ENCODE assay signal across 9 mouse cellular contexts in the genomic region with DNA sequence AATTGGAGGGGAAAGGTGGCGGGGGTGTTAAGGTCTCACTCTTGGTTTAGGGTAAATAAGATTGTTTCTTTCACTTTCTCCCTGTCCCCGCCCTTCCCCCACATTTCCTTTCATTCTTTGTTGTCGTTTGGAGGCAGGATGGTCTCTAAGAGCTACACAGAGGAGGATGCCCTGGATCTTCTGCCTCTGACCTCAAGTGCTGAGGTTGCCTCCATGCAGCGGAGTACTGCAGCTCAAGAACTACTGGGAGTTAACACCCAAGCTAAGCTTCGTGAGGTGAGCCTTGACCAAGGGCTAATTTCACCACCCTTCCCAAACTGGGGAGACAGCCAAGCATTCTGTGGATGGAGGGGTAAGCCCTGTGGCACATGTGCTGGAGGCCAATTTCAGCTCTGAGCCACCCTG. TPM values are rescaled to one million over a fixed set of nuclear protein-coding genes. Genes with fewer than 3 reads are reported as not detected.
DNase-seq lines count a peak whose midpoint lies in the region; ATAC-seq and TF ChIP-seq lines count a peak whose summit lies in the region.
"Had no signal": no experiment of that assay in that cellular context is flagged by ENCODE, and none has a peak within 500 bp of the region (broad histone marks: within the 10 kb centered on the region; RNA-seq: fewer than 3 reads in every experiment).

No protein-coding gene starts in this region.

- peak overlapping the region; percentile 82 for H3K27ac ChIP-seq in kidney, postnatal 0 days
- 0 out of 2 replicates have a peak overlapping the region, but pooled peaks have one; percentile 75 for H3K27ac ChIP-seq in limb, embryonic 14.5 days (replicated peaks; ENCODE audit: low read depth, low read length)
- H3K27ac ChIP-seq in stomach, embryonic 15.5 days = peak overlapping the region; percentile 91
- H3K27ac ChIP-seq: midbrain, embryonic 12.5 days had no signal

- 48% methylated on average over 5 of the region's 5 CpGs for WGBS in kidney, postnatal 0 days
- WGBS in limb, embryonic 14.5 days = 57% methylated on average over 5 of the region's 5 CpGs
- 60% methylated on average over 5 of the region's 5 CpGs for WGBS in stomach, embryonic 15.5 days

- peaks cover 35% of the 10 kb centered on the region for H3K4me1 ChIP-seq in kidney, postnatal 0 days (replicated peaks; ENCODE audit: insufficient read depth, low read length)
- peaks cover 55% of the 10 kb centered on the region for H3K4me1 ChIP-seq in limb, embryonic 14.5 days (ENCODE audit: control insufficient read depth, insufficient read depth, low read length)
- peaks cover 44% of the 10 kb centered on the region for H3K4me1 ChIP-seq in stomach, embryonic 15.5 days

- no peak for TF ChIP-seq CTCF in kidney, postnatal 0 days (IDR thresholded peaks at IDR 0.05; ENCODE audit: low read depth)

- no peak overlapping the region for H3K4me3 ChIP-seq in kidney, postnatal 0 days (replicated peaks; ENCODE audit: low read depth, low read length)
- H3K4me3 ChIP-seq in limb, embryonic 14.5 days (replicated peaks; ENCODE audit: low read length) = no peak overlapping the region
- no peak overlapping the region for H3K4me3 ChIP-seq in stomach, embryonic 15.5 days (replicated peaks)
- H3K4me3 ChIP-seq: midbrain, embryonic 12.5 days had no signal

- DNase-seq in kidney, postnatal 0 days (ENCODE audit: low spot score) = peak; percentile 61
- DNase-seq in kidney, adult 9 months = no peak
- DNase-seq in ZHBTc4 (ENCODE audit: low read depth, low spot score) (peak; percentile 51), MN1 (ENCODE audit: low spot score) (no peak)
- DNase-seq in limb, embryonic 14.5 days (ENCODE audit: low spot score) = no peak
- no peak for DNase-seq in left cerebral cortex, adult 11 months (ENCODE audit: low spot score)

- no peak overlapping the region for H3K9ac ChIP-seq in kidney, postnatal 0 days (ENCODE audit: low read depth, low read length)
- no peak overlapping the region for H3K9ac ChIP-seq in limb, embryonic 14.5 days (ENCODE audit: low read depth, low read length, severe bottlenecking)
- H3K9ac ChIP-seq in stomach, embryonic 15.5 days = no peak overlapping the region
- H3K9ac ChIP-seq: midbrain, embryonic 12.5 days had no signal

- no peak for ATAC-seq in kidney, postnatal 0 days (replicated peaks; ENCODE audit: low FRiP score, low read depth)
- no peak for ATAC-seq in limb, embryonic 14.5 days (ENCODE audit: low FRiP score, low read depth)
- no peak for ATAC-seq in stomach, embryonic 15.5 days (ENCODE audit: insufficient read depth, low FRiP score, low read depth)
- ATAC-seq in megakaryocyte progenitor cell, adult 5-6 weeks (replicated peaks; ENCODE audit: poor library complexity) = no peak

- no peaks in the 10 kb centered on the region for H3K36me3 ChIP-seq in kidney, postnatal 0 days (ENCODE audit: insufficient read depth, low read length)
- no peaks in the 10 kb centered on the region for H3K36me3 ChIP-seq in limb, embryonic 14.5 days (ENCODE audit: control insufficient read depth, insufficient read depth, low read length)
- H3K36me3 ChIP-seq in stomach, embryonic 15.5 days = no peaks in the 10 kb centered on the region
- H3K36me3 ChIP-seq: midbrain, embryonic 12.5 days had no signal

- H3K9me3 ChIP-seq in kidney, postnatal 0 days (replicated peaks; ENCODE audit: low read length) = no peaks in the 10 kb centered on the region
- no peaks in the 10 kb centered on the region for H3K9me3 ChIP-seq in limb, embryonic 14.5 days (ENCODE audit: control insufficient read depth, low read length)
- H3K9me3 ChIP-seq in stomach, embryonic 15.5 days = no peaks in the 10 kb centered on the region
- H3K9me3 ChIP-seq: midbrain, embryonic 12.5 days had no signal

- no peak for TF ChIP-seq POLR2A in limb, embryonic 14.5 days (IDR thresholded peaks at IDR 0.05; ENCODE audit: borderline replicate concordance, extremely low read depth, insufficient read depth, insufficient read length)

- H3K4me2 ChIP-seq in kidney, postnatal 0 days (ENCODE audit: low read length) = no peak overlapping the region
- no peak overlapping the region for H3K4me2 ChIP-seq in limb, embryonic 14.5 days (replicated peaks; ENCODE audit: low read depth, low read length, severe bottlenecking)
- no peak overlapping the region for H3K4me2 ChIP-seq in stomach, embryonic 15.5 days
- H3K4me2 ChIP-seq: midbrain, embryonic 12.5 days had no signal

- H3K27me3 ChIP-seq in kidney, postnatal 0 days (ENCODE audit: insufficient read depth, low read length) = no peaks in the 10 kb centered on the region
- H3K27me3 ChIP-seq in limb, embryonic 14.5 days (ENCODE audit: control insufficient read depth, insufficient read depth, low read length) = no peaks in the 10 kb centered on the region
- H3K27me3 ChIP-seq in stomach, embryonic 15.5 days (replicated peaks) = no peaks in the 10 kb centered on the region
- H3K27me3 ChIP-seq: midbrain, embryonic 12.5 days had no signal

RNA-seq across cellular contexts. Expression of a gene that starts 12.2 kb away (rescaled TPM):
- 271 and 278 TPM in 2 replicates for polyA plus RNA-seq in kidney, postnatal 0 days (2015; fragmentation: Nextera tagmentation; extraction: Ambion mirVana)
- polyA plus RNA-seq in limb, embryonic 14.5 days (2012; rRNA removed) = 215 and 273 TPM in 2 replicates
- 318 and 323 TPM in 2 replicates for polyA plus RNA-seq in limb, embryonic 14.5 days (2014; fragmentation: Nextera tagmentation; extraction: Ambion mirVana)
- 285 and 317 TPM in 2 replicates for polyA plus RNA-seq in stomach, embryonic 15.5 days (2015; fragmentation: Nextera tagmentation; extraction: Ambion mirVana)
- total RNA-seq in megakaryocyte progenitor cell, adult 5-6 weeks (2015) = 41.0 and 50.9 TPM in 2 replicates
- 31.0 and 38.7 TPM in 2 replicates for total RNA-seq in megakaryocyte progenitor cell, adult 5-6 weeks (2017)

Comparison
In these comparisons a context has a peak if more than half of its experiments do, and no peak if none do; other contexts are left out.
1. DNase-seq: peak in kidney, postnatal 0 days (single experiment) and ZHBTc4 (single experiment); none in kidney, adult 9 months (single experiment), limb, embryonic 14.5 days (single experiment), MN1 (single experiment) and left cerebral cortex, adult 11 months (single experiment).
2. Peak in every context shown above with its lines, with median percentiles within 50 percentile points of each other: H3K27ac ChIP-seq.